Mouse (Mus musculus): ENCODE measurements around the gene Nebl. TPM values are rescaled to one million over a fixed set of nuclear protein-coding genes. Genes with fewer than 3 reads are reported as not detected.

Nebl gene
- total RNA-seq, 2 experiments from 2014 or later = 60.6 to 63.0 TPM

GRCm38 (mm10) chr2:17539737-17540136 is 191.5 kb downstream of the Nebl start:
- no peak for DNase-seq (ENCODE audit: low spot score in 2 of 2)
- intact Hi-C loops (cut with DNase I) = no loop called here

GRCm38 (mm10) chr2:17538493-17538892 is 192.8 kb downstream of the Nebl start:
- peak; percentile 66 to 82 for DNase-seq (ENCODE audit: low spot score in 2 of 2)
- intact Hi-C loops (cut with DNase I) = no loop called here

GRCm38 (mm10) chr2:17531355-17532105 is 199.7 kb downstream of the Nebl start:
- peak; percentile 16 to 23 for DNase-seq (ENCODE audit: low spot score in 2 of 2)

GRCm38 (mm10) chr2:17525739-17526526 is 205.3 kb downstream of the Nebl start:
- intact Hi-C loops (cut with DNase I) = no loop called here

More at GRCm38 (mm10) chr2:17531355-17532105, 199.7 kb downstream of the Nebl start:
- intact Hi-C loops (cut with DNase I) = no loop called here

GRCm38 (mm10) chr2:17525211-17525610 is 206.1 kb downstream of the Nebl start:
- intact Hi-C loops (cut with DNase I) = no loop called here
- no peak for DNase-seq (ENCODE audit: low spot score in 2 of 2)

More at GRCm38 (mm10) chr2:17525739-17526526, 205.3 kb downstream of the Nebl start:
- DNase-seq (ENCODE audit: low spot score in 2 of 2) = no peak

- intact Hi-C loops (cut with DNase I) = no loop called here
- DNase-seq (ENCODE audit: low spot score in 2 of 2) = no peak
Measured at GRCm38 (mm10) chr2:17524205-17524978, 206.9 kb downstream of the Nebl start.

- intact Hi-C loops (cut with DNase I) = no loop called here
- no peak for DNase-seq (ENCODE audit: low spot score in 2 of 2)
Measured at GRCm38 (mm10) chr2:17523791-17524190, 207.5 kb downstream of the Nebl start.

GRCm38 (mm10) chr2:17515686-17516085 is 215.6 kb downstream of the Nebl start:
- intact Hi-C loops (cut with DNase I) = no loop called here

GRCm38 (mm10) chr2:17514765-17515164 is 216.5 kb downstream of the Nebl start:
- intact Hi-C loops (cut with DNase I) = no loop called here

More at GRCm38 (mm10) chr2:17515686-17516085, 215.6 kb downstream of the Nebl start:
- DNase-seq (ENCODE audit: low spot score in 2 of 2) = no peak

GRCm38 (mm10) chr2:17509942-17510341 is 221.3 kb downstream of the Nebl start:
- DNase-seq (ENCODE audit: low spot score in 2 of 2) = no peak
- intact Hi-C loops (cut with DNase I) = no loop called here

More at GRCm38 (mm10) chr2:17514765-17515164, 216.5 kb downstream of the Nebl start:
- no peak for DNase-seq (ENCODE audit: low spot score in 2 of 2)

GRCm38 (mm10) chr2:17507362-17507761 is 223.9 kb downstream of the Nebl start:
- no peak for DNase-seq (ENCODE audit: low spot score in 2 of 2)

GRCm38 (mm10) chr2:17504115-17504774 is 227.0 kb downstream of the Nebl start:
- intact Hi-C loops (cut with DNase I) = no loop called here
- no peak for DNase-seq (ENCODE audit: low spot score in 2 of 2)

More at GRCm38 (mm10) chr2:17507362-17507761, 223.9 kb downstream of the Nebl start:
- intact Hi-C loops (cut with DNase I) = no loop called here

- no peak for DNase-seq (ENCODE audit: low spot score in 2 of 2)
- intact Hi-C loops (cut with DNase I) = no loop called here
Measured at GRCm38 (mm10) chr2:17501075-17501474, 230.2 kb downstream of the Nebl start.

GRCm38 (mm10) chr2:17465517-17466174 is 265.6 kb downstream of the Nebl start:
- DNase-seq (ENCODE audit: low spot score in 2 of 2) = no peak
- intact Hi-C loops (cut with DNase I) = no loop called here

- no peak for DNase-seq (ENCODE audit: low spot score in 2 of 2)
- intact Hi-C loops (cut with DNase I) = no loop called here
Measured at GRCm38 (mm10) chr2:17460434-17460833, 270.8 kb downstream of the Nebl start.

GRCm38 (mm10) chr2:17453676-17454075 is 277.6 kb downstream of the Nebl start:
- intact Hi-C loops (cut with DNase I) = loop anchor here (10.0 kb wide), 1 partner anchor 281 kb away; the partner anchor contains the start of gene Nebl
- peak; percentile 4 to 62 for DNase-seq (ENCODE audit: low spot score in 2 of 2)

GRCm38 (mm10) chr2:17448341-17448740 is 282.9 kb downstream of the Nebl start:
- DNase-seq (ENCODE audit: low spot score in 2 of 2) = no peak
- intact Hi-C loops (cut with DNase I) = no loop called here

- no peak for DNase-seq (ENCODE audit: low spot score in 2 of 2)
- intact Hi-C loops (cut with DNase I) = no loop called here
Measured at GRCm38 (mm10) chr2:17443581-17443980, 287.7 kb downstream of the Nebl start.

- no peak for DNase-seq (ENCODE audit: low spot score in 2 of 2)
- intact Hi-C loops (cut with DNase I) = no loop called here
Measured at GRCm38 (mm10) chr2:17438317-17438716, 292.9 kb downstream of the Nebl start.

All from left cerebral cortex, postnatal 14 days (tissue).